Mouse (Mus musculus): ENCODE measurements at regions not wholly inside any gene's neighbourhood (a gene's known extent, or its start where the extent isn't known, plus 50 kb on each side); places are given as distances from the start of the nearest gene placed in this dataset.

GRCm38 (mm10) chr19:21159189-21160137 is 112.6 kb upstream of the Zfand5 start:
- TF ChIP-seq POLR2A (IDR thresholded peaks at IDR 0.05; ENCODE audit: extremely low read depth, insufficient read depth, low read length) = no peak
- TF ChIP-seq CTCF (IDR thresholded peaks at IDR 0.05; ENCODE audit: low read depth, low read length) = no peak
- 36% methylated on average over 8 of the region's 8 CpGs for WGBS

GRCm38 (mm10) chr19:21154162-21154561 is 117.9 kb upstream of the Zfand5 start:
- 85% methylated on average over 1 of the region's 1 CpGs for WGBS

More at GRCm38 (mm10) chr19:21159189-21160137, 112.6 kb upstream of the Zfand5 start:
- Histone ChIP-seq H3K4me3 (ENCODE audit: insufficient read depth, low read depth, low read length) (no peak overlapping the region), H3K9ac (ENCODE audit: low read depth, low read length) (no peak overlapping the region), H3K4me1 (ENCODE audit: control insufficient read depth, insufficient read depth, low read length) (peaks cover 13% of the 10 kb centered on the region), H3K79me2 (ENCODE audit: control insufficient read depth, insufficient read depth, low read length) (no peaks in the 10 kb centered on the region), H3K27me3 (ENCODE audit: control insufficient read depth, insufficient read depth, low read length) (no peaks in the 10 kb centered on the region), H3K27ac (replicated peaks; ENCODE audit: insufficient read depth, low read depth, low read length) (peak overlapping the region; percentile 42), H3K36me3 (ENCODE audit: control insufficient read depth, insufficient read depth, low read length) (no peaks in the 10 kb centered on the region)
- peak; percentile 87 for DNase-seq (ENCODE audit: extremely low read depth, low read depth, low spot score)

GRCm38 (mm10) chr19:21152027-21152426 is 120.1 kb upstream of the Zfand5 start:
- peak; percentile 93 for DNase-seq (ENCODE audit: extremely low read depth, low read depth, low spot score)
- Histone ChIP-seq H3K27me3 (ENCODE audit: control insufficient read depth, insufficient read depth, low read length) (no peaks in the 10 kb centered on the region), H3K36me3 (ENCODE audit: control insufficient read depth, insufficient read depth, low read length) (no peaks in the 10 kb centered on the region), H3K4me1 (ENCODE audit: control insufficient read depth, insufficient read depth, low read length) (peaks cover 4% of the 10 kb centered on the region), H3K27ac (replicated peaks; ENCODE audit: insufficient read depth, low read depth, low read length) (no peak overlapping the region), H3K4me3 (ENCODE audit: insufficient read depth, low read depth, low read length) (no peak overlapping the region), H3K79me2 (ENCODE audit: control insufficient read depth, insufficient read depth, low read length) (no peaks in the 10 kb centered on the region), H3K9ac (ENCODE audit: low read depth, low read length) (no peak overlapping the region)
- TF ChIP-seq POLR2A (IDR thresholded peaks at IDR 0.05; ENCODE audit: extremely low read depth, insufficient read depth, low read length) (no peak), CTCF (IDR thresholded peaks at IDR 0.05; ENCODE audit: low read depth, low read length) (no peak)
- 11% methylated on average over 3 of the region's 3 CpGs for WGBS

More at GRCm38 (mm10) chr19:21154162-21154561, 117.9 kb upstream of the Zfand5 start:
- H3K27me3 ChIP-seq (ENCODE audit: control insufficient read depth, insufficient read depth, low read length) = no peaks in the 10 kb centered on the region
- H3K27ac ChIP-seq (replicated peaks; ENCODE audit: insufficient read depth, low read depth, low read length) = no peak overlapping the region
- no peak for DNase-seq (ENCODE audit: extremely low read depth, low read depth, low spot score)
- no peaks in the 10 kb centered on the region for H3K79me2 ChIP-seq (ENCODE audit: control insufficient read depth, insufficient read depth, low read length)
- H3K36me3 ChIP-seq (ENCODE audit: control insufficient read depth, insufficient read depth, low read length) = no peaks in the 10 kb centered on the region
- H3K4me1 ChIP-seq (ENCODE audit: control insufficient read depth, insufficient read depth, low read length) = peaks cover 7% of the 10 kb centered on the region
- H3K4me3 ChIP-seq (ENCODE audit: insufficient read depth, low read depth, low read length) = no peak overlapping the region
- TF ChIP-seq POLR2A (IDR thresholded peaks at IDR 0.05; ENCODE audit: extremely low read depth, insufficient read depth, low read length) (no peak), CTCF (IDR thresholded peaks at IDR 0.05; ENCODE audit: low read depth, low read length) (no peak)
- H3K9ac ChIP-seq (ENCODE audit: low read depth, low read length) = no peak overlapping the region

- H3K36me3 ChIP-seq (ENCODE audit: control insufficient read depth, insufficient read depth, low read length) = no peaks in the 10 kb centered on the region
- no peaks in the 10 kb centered on the region for H3K27me3 ChIP-seq (ENCODE audit: control insufficient read depth, insufficient read depth, low read length)
- H3K4me3 ChIP-seq (ENCODE audit: insufficient read depth, low read depth, low read length) = no peak overlapping the region
- peaks cover 12% of the 10 kb centered on the region for H3K4me1 ChIP-seq (ENCODE audit: control insufficient read depth, insufficient read depth, low read length)
- H3K79me2 ChIP-seq (ENCODE audit: control insufficient read depth, insufficient read depth, low read length) = no peaks in the 10 kb centered on the region
- H3K27ac ChIP-seq (replicated peaks; ENCODE audit: insufficient read depth, low read depth, low read length) = no peak overlapping the region
- no peak overlapping the region for H3K9ac ChIP-seq (ENCODE audit: low read depth, low read length)
- DNase-seq (ENCODE audit: extremely low read depth, low read depth, low spot score) = no peak
- TF ChIP-seq POLR2A (IDR thresholded peaks at IDR 0.05; ENCODE audit: extremely low read depth, insufficient read depth, low read length) (no peak), CTCF (IDR thresholded peaks at IDR 0.05; ENCODE audit: low read depth, low read length) (no peak)
- WGBS = 93% methylated on average over 3 of the region's 3 CpGs
These were observed 121.2 kb upstream of the Zfand5 start for GRCm38 (mm10) chr19:21150849-21151248.

GRCm38 (mm10) chr19:21150241-21150640 is 121.8 kb upstream of the Zfand5 start:
- Histone ChIP-seq H3K9ac (ENCODE audit: low read depth, low read length) (no peak overlapping the region), H3K36me3 (ENCODE audit: control insufficient read depth, insufficient read depth, low read length) (no peaks in the 10 kb centered on the region), H3K4me1 (ENCODE audit: control insufficient read depth, insufficient read depth, low read length) (peaks cover 12% of the 10 kb centered on the region), H3K27me3 (ENCODE audit: control insufficient read depth, insufficient read depth, low read length) (no peaks in the 10 kb centered on the region), H3K79me2 (ENCODE audit: control insufficient read depth, insufficient read depth, low read length) (no peaks in the 10 kb centered on the region), H3K4me3 (ENCODE audit: insufficient read depth, low read depth, low read length) (no peak overlapping the region), H3K27ac (replicated peaks; ENCODE audit: insufficient read depth, low read depth, low read length) (no peak overlapping the region)
- 94% methylated on average over 1 of the region's 1 CpGs for WGBS
- no peak for DNase-seq (ENCODE audit: extremely low read depth, low read depth, low spot score)
- no peak for TF ChIP-seq CTCF (IDR thresholded peaks at IDR 0.05; ENCODE audit: low read depth, low read length)
- no peak for TF ChIP-seq POLR2A (IDR thresholded peaks at IDR 0.05; ENCODE audit: extremely low read depth, insufficient read depth, low read length)
